Mouse (Mus musculus) MEL (cell line): ENCODE measurements around the gene Ovol2. TPM values are rescaled to one million over a fixed set of nuclear protein-coding genes. Genes with fewer than 3 reads are reported as not detected.

Experiments used
- DNase-seq: peaks from one replicate; pipeline ENCODE4 v3.0.0; 2011; ENCODE audit warnings: low read depth, low spot score
- H3K27ac ChIP-seq: 2 replicates; pipeline ENCODE4 v1.5.1; 2012; ENCODE audit warnings: low read depth, mild to moderate bottlenecking, control low read depth, low read length, moderate library complexity; ENCODE audit not compliant: control insufficient read depth
- H3K27me3 ChIP-seq, 2 experiments: fragments of 150-350 bp in 1 of 2; sonication (generic) in 1 of 2; 2 replicates each; pipeline ENCODE4 v1.6.1; 2012; ENCODE audit warnings: low read length in 2 of 2, mild to moderate bottlenecking in 2 of 2, improper control_type of control experiment in 1 of 2, moderate library complexity in 1 of 2; ENCODE audit not compliant: insufficient read depth in 2 of 2, control insufficient read depth in 1 of 2
- H3K36me3 ChIP-seq, 2 experiments: 2 replicates each; pipeline ENCODE4 v1.6.1; 2012 to 2014; ENCODE audit warnings: low read length in 2 of 2, improper control_type of control experiment in 1 of 2, inconsistent platforms in 1 of 2, mild to moderate bottlenecking in 1 of 2; ENCODE audit not compliant: insufficient read depth in 2 of 2, control insufficient read depth in 1 of 2
- H3K4me1 ChIP-seq, 2 experiments: fragments of 150-350 bp in 1 of 2; sonication (generic) in 1 of 2; 2 replicates each; pipeline ENCODE4 v1.6.1; 2012; ENCODE audit warnings: low read length in 2 of 2, improper control_type of control experiment in 1 of 2, mild to moderate bottlenecking in 1 of 2; ENCODE audit not compliant: insufficient read depth in 2 of 2, control insufficient read depth in 1 of 2
- H3K4me3 ChIP-seq, 2 experiments: fragments of 150-350 bp in 1 of 2; sonication (generic) in 1 of 2; 2 replicates each; pipeline ENCODE4 v1.5.1; 2012; ENCODE audit warnings: low read depth in 2 of 2, low read length in 2 of 2, mild to moderate bottlenecking in 2 of 2, moderate library complexity in 2 of 2, control low read depth in 1 of 2, improper control_type of control experiment in 1 of 2; ENCODE audit not compliant: control insufficient read depth in 1 of 2, insufficient read depth in 1 of 2
- H3K79me2 ChIP-seq: 2 replicates; pipeline ENCODE4 v1.6.1; 2012; ENCODE audit warnings: mild to moderate bottlenecking, low read length, moderate library complexity; ENCODE audit not compliant: control insufficient read depth, poor library complexity, insufficient read depth
- H3K9ac ChIP-seq: 2 replicates; pipeline ENCODE4 v1.6.1; 2012; ENCODE audit warnings: low read depth, mild to moderate bottlenecking, control low read depth, low read length, moderate library complexity; ENCODE audit not compliant: control insufficient read depth, poor library complexity, severe bottlenecking
- H3K9me3 ChIP-seq: fragments of 150-350 bp; sonication (generic); replicated peaks from 2 replicates; pipeline ENCODE4 v1.6.1; 2012; ENCODE audit warnings: mild to moderate bottlenecking, low read length, improper control_type of control experiment, moderate library complexity; ENCODE audit not compliant: insufficient read depth
- BHLHE40 ChIP-seq: IDR thresholded peaks from 2 replicates; pipeline ENCODE4 v1.6.1; 2012; ENCODE audit warnings: low read depth, mild to moderate bottlenecking, inconsistent platforms, low read length, improper control_type of control experiment, borderline replicate concordance
- CHD2 ChIP-seq: IDR thresholded peaks from 2 replicates; pipeline ENCODE4 v1.6.1; 2011; ENCODE audit warnings: low read length, improper control_type of control experiment
- E2F4 ChIP-seq: IDR thresholded peaks from 2 replicates; pipeline ENCODE4 v1.6.1; 2011; ENCODE audit warnings: low read depth, low read length, improper control_type of control experiment, borderline replicate concordance
- GABPA ChIP-seq: IDR thresholded peaks from 2 replicates; pipeline ENCODE4 v1.6.1; 2012; ENCODE audit warnings: low read depth, mild to moderate bottlenecking, inconsistent platforms, low read length, improper control_type of control experiment, moderate library complexity
- MAFK ChIP-seq: IDR thresholded peaks from 2 replicates; pipeline ENCODE4 v1.6.1; 2011; ENCODE audit warnings: low read depth, mild to moderate bottlenecking, low read length, improper control_type of control experiment, borderline replicate concordance
- MAX ChIP-seq: IDR thresholded peaks from 2 replicates; pipeline ENCODE4 v1.6.1; 2011; ENCODE audit warnings: low read length, improper control_type of control experiment
- MEF2A ChIP-seq: IDR thresholded peaks from 2 replicates; pipeline ENCODE4 v1.6.1; 2014; ENCODE audit warnings: low read depth, mild to moderate bottlenecking, inconsistent platforms, low read length, improper control_type of control experiment; ENCODE audit not compliant: poor library complexity, insufficient replicate concordance, severe bottlenecking; ENCODE audit errors: extremely low read depth
- MYB ChIP-seq: IDR thresholded peaks from 2 replicates; pipeline ENCODE4 v1.6.1; 2011; ENCODE audit warnings: mild to moderate bottlenecking, low read depth, low read length, improper control_type of control experiment
- MYC ChIP-seq: IDR thresholded peaks from 2 replicates; pipeline ENCODE4 v1.6.1; 2011; ENCODE audit warnings: low read depth, mild to moderate bottlenecking, low read length, improper control_type of control experiment, moderate library complexity
- NRF1 ChIP-seq: IDR thresholded peaks from 2 replicates; pipeline ENCODE4 v1.6.1; 2014; ENCODE audit warnings: low read depth, mild to moderate bottlenecking, inconsistent platforms, low read length, improper control_type of control experiment, moderate library complexity; ENCODE audit not compliant: poor library complexity, insufficient read depth, severe bottlenecking
- POLR2A ChIP-seq, 2 experiments: IDR thresholded peaks; 2 replicates each; pipeline ENCODE4 v1.6.1; 2011 to 2012; ENCODE audit warnings: low read length in 2 of 2, mild to moderate bottlenecking in 2 of 2, control low read depth in 1 of 2, improper control_type of control experiment in 1 of 2, low read depth in 1 of 2, moderate library complexity in 1 of 2; ENCODE audit not compliant: control insufficient read depth in 1 of 2, insufficient read depth in 1 of 2, poor library complexity in 1 of 2
- POLR2AphosphoS2 ChIP-seq: IDR thresholded peaks from 2 replicates; pipeline ENCODE4 v1.6.1; 2011; ENCODE audit warnings: low read length, improper control_type of control experiment
- POLR2AphosphoS5 ChIP-seq: IDR thresholded peaks from 2 replicates; pipeline ENCODE4 v1.6.1; 2012; ENCODE audit warnings: low read depth, borderline replicate concordance, mild to moderate bottlenecking, inconsistent platforms, low read length, moderate library complexity, mixed read lengths
- RAD21 ChIP-seq: IDR thresholded peaks from 2 replicates; pipeline ENCODE4 v1.6.1; 2011; ENCODE audit warnings: mild to moderate bottlenecking, low read depth, low read length, improper control_type of control experiment
- RCOR1 ChIP-seq: IDR thresholded peaks from 2 replicates; pipeline ENCODE4 v1.6.1; 2012; ENCODE audit warnings: low read depth, mild to moderate bottlenecking, inconsistent platforms, low read length, improper control_type of control experiment
- SMC3 ChIP-seq: IDR thresholded peaks from 2 replicates; pipeline ENCODE4 v1.6.1; 2011; ENCODE audit warnings: low read depth, low read length, improper control_type of control experiment
- TAL1 ChIP-seq: IDR thresholded peaks from 2 replicates; pipeline ENCODE4 v1.6.1; 2012; ENCODE audit warnings: mild to moderate bottlenecking, inconsistent platforms, low read length, moderate library complexity, mixed read lengths
- TBP ChIP-seq: IDR thresholded peaks from 2 replicates; pipeline ENCODE4 v1.8.0; 2011; ENCODE audit warnings: low read depth, low read length, improper control_type of control experiment
- TCF12 ChIP-seq: IDR thresholded peaks from 2 replicates; pipeline ENCODE4 v1.6.1; 2014; ENCODE audit warnings: low read depth, mild to moderate bottlenecking, inconsistent platforms, low read length, improper control_type of control experiment, moderate library complexity
- UBTF ChIP-seq: IDR thresholded peaks from 2 replicates; pipeline ENCODE4 v1.6.1; 2012; ENCODE audit warnings: low read depth, mild to moderate bottlenecking, inconsistent platforms, low read length, improper control_type of control experiment, moderate library complexity, borderline replicate concordance; ENCODE audit not compliant: insufficient read depth
- USF2 ChIP-seq, 2 experiments: IDR thresholded peaks; 2 replicates each; pipeline ENCODE4 v1.6.1; 2011 to 2012; ENCODE audit warnings: improper control_type of control experiment in 2 of 2, low read length in 2 of 2, borderline replicate concordance in 1 of 2, inconsistent platforms in 1 of 2, low read depth in 1 of 2, mild to moderate bottlenecking in 1 of 2; ENCODE audit not compliant: insufficient read depth in 1 of 2
- ZC3H11A ChIP-seq: IDR thresholded peaks from 2 replicates; pipeline ENCODE4 v1.6.1; 2012; ENCODE audit warnings: low read depth, mild to moderate bottlenecking, inconsistent platforms, low read length, improper control_type of control experiment
- ZMIZ1 ChIP-seq: IDR thresholded peaks from 2 replicates; pipeline ENCODE4 v1.6.1; 2012; ENCODE audit warnings: low read depth, mild to moderate bottlenecking, inconsistent platforms, low read length, improper control_type of control experiment, moderate library complexity
- ZNF384 ChIP-seq: IDR thresholded peaks from 2 replicates; pipeline ENCODE4 v1.6.1; 2012; ENCODE audit warnings: low read depth, mild to moderate bottlenecking, inconsistent platforms, low read length, improper control_type of control experiment
- polyA plus RNA-seq, 2 experiments: library from polyadenylated mRNA; stranded (reverse) in 1 of 2; unstranded in 1 of 2; fragments of >175 nt in 1 of 2; fragments of >200 nt in 1 of 2; gene quantifications; 2 replicates each; pipeline versions ENCODE4 v1.2.1 to v1.2.4; 2012; ENCODE audit warnings: low replicate concordance in 2 of 2, low read depth in 1 of 2; ENCODE audit not compliant: insufficient read length in 2 of 2, insufficient read depth in 1 of 2, missing spikeins in 1 of 2
- total RNA-seq: library from RNA; depleted of rRNA; stranded (reverse); fragments of 300-350 nt; gene quantifications from 2 replicates; pipeline ENCODE4 v1.2.3, GENCODE M21; 2012

The Ovol2 gene
- total and polyA plus RNA-seq, 3 experiments = not detected

- TF ChIP-seq BHLHE40 (no peak), ZC3H11A (no peak), POLR2AphosphoS2 (no peak), USF2 (IDR thresholded peaks at IDR 0.05; ENCODE audit: borderline replicate concordance in 1 of 2, insufficient read depth in 1 of 2, low read depth in 1 of 2, low read length in 2 of 2) (no peak), ZMIZ1 (no peak), E2F4 (no peak), TBP (no peak), RCOR1 (no peak), MYB (no peak), MEF2A (no peak), CHD2 (no peak), UBTF (no peak), ZNF384 (no peak), TCF12 (no peak), RAD21 (no peak)
- H3K36me3 ChIP-seq = no peaks in the 10 kb centered on the region
Observed at GRCm38 (mm10) chr2:144291600-144292305, 40.2 kb downstream of the Ovol2 start.

GRCm38 (mm10) chr2:144290321-144290720, 41.6 kb downstream of the Ovol2 start:
- H3K27me3 ChIP-seq = no peaks in the 10 kb centered on the region; a peak in 1 of 4 replicates
- no peaks in the 10 kb centered on the region for H3K4me1 ChIP-seq
- no peaks in the 10 kb centered on the region for H3K36me3 ChIP-seq
- no peaks in the 10 kb centered on the region for H3K9me3 ChIP-seq
- H3K9ac ChIP-seq = no peak overlapping the region
- H3K4me3 ChIP-seq = no peak overlapping the region
- no peak for DNase-seq
- H3K27ac ChIP-seq = no peak overlapping the region
- no peaks in the 10 kb centered on the region for H3K79me2 ChIP-seq
- no peak for TF ChIP-seq NRF1
- TF ChIP-seq SMC3 = no peak
- no peak for TF ChIP-seq GABPA
- no peak for TF ChIP-seq RAD21
- no peak for TF ChIP-seq POLR2AphosphoS5
- TF ChIP-seq USF2 (IDR thresholded peaks at IDR 0.05; ENCODE audit: borderline replicate concordance in 1 of 2, insufficient read depth in 1 of 2, low read depth in 1 of 2, low read length in 2 of 2) = no peak
- TF ChIP-seq MAX = no peak
- no peak for TF ChIP-seq TCF12
- TF ChIP-seq MYC = no peak
- TF ChIP-seq TAL1 = no peak
- no peak for TF ChIP-seq POLR2AphosphoS2
- TF ChIP-seq BHLHE40 = no peak
- no peak for TF ChIP-seq TBP
- no peak for TF ChIP-seq MAFK
- TF ChIP-seq ZNF384 = no peak
- no peak for TF ChIP-seq ZC3H11A
- TF ChIP-seq POLR2A (IDR thresholded peaks at IDR 0.05; ENCODE audit: control insufficient read depth in 1 of 2, insufficient read depth in 1 of 2, low read depth in 1 of 2, low read length in 2 of 2, poor library complexity in 1 of 2) = no peak
- TF ChIP-seq, all 39 proteins: peak for 0

More at GRCm38 (mm10) chr2:144291600-144292305, 40.2 kb downstream of the Ovol2 start:
- Histone ChIP-seq H3K79me2 (no peaks in the 10 kb centered on the region), H3K4me3 (no peak overlapping the region), H3K27me3 (no peaks in the 10 kb centered on the region; a peak in 1 of 4 replicates), H3K27ac (no peak overlapping the region), H3K4me1 (no peaks in the 10 kb centered on the region), H3K9ac (no peak overlapping the region), H3K9me3 (no peaks in the 10 kb centered on the region)
- no peak for DNase-seq
